Mouse (Mus musculus) B cell, adult 62 days (primary cell): ENCODE data around the gene Tgfb1. TPM values are rescaled to one million over a fixed set of nuclear protein-coding genes. Genes with fewer than 3 reads are reported as not detected.

Experiments
- total RNA-seq: library from RNA; stranded (reverse); gene quantifications from 4 replicates; pipeline ENCODE4 v1.2.4, GENCODE M21; 2023

The Tgfb1 gene
- total RNA-seq = 295 to 306 TPM (median 301 TPM) in 4 replicates

DNA sequence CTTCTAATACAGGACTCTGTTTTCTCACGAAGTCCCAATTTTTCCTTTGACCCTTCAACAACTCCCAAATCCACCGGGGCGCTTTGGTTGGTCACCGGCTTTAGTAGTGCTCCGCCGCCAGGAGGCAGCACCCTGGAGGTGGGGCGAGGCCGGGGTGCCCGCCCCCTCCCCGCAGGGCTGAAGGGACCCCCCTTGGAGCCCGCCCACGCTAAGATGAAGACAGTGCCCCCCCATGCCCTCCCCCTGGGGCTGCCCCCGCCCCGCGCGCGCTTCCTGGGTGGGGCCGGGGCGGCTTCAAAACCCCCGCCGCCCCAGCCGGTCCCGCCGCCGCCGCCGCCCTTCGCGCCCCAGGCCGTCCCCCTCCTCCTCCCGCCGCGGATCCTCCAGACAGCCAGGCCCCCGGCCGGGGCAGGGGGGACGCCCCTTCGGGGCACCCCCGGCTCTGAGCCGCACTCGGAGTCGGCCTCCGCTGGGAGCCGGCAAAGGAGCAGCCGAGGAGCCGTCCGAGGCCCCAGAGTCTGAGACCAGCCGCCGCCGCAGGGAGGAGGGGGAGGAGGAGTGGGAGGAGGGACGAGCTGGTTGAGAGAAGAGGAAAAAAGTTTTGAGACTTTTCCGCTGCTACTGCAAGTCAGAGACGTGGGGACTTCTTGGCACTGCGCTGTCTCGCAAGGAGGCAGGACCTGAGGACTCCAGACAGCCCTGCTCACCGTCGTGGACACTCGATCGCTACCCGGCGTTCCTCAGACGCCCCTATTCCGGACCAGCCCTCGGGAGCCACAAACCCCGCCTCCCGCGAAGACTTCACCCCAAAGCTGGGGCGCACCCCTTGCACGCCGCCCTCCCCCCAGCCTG, at the start of gene Tgfb1:
Gene Tgfb1 (plus strand): TSS at position 323 of the 852 bp plus-strand sequence.

DNA sequence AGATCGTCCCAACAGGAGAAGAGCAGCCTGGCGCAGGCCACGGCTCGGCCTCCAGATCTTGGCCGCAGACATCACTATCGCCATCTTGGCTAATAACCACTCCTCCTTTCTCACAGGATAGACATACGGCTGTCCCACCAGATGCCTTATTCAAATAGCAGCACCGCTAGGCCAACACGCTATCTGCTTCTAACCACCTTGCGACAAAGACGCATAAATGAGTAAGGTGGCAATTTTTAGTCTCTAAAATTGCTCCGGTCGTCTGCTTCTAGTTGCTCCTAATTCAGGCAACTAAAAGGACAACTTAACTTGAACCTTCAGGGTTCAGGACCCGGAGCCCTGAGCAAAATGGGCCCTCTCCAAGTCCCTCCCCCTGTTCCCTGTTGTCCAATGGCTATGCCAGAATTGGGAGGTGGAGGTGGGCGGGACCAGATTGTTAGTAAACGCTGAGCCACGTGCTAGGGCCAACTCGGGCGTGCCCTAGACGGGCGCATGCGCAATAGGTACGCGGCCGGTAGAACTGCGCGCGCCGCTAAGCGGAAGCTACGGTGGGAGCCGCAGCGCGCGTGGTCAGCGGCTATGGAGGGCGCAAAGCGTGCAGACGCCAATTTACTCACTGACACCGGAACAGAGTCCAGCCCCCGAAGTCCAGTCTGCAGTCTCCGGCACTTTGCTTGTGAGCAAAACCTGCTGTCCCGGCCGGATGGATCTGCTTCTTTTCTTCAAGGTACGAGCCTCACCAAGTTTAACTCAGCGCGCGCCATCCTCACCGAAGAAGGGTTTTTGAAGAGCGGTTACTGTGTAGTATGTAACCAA, 27.9 kb upstream of the Tgfb1 start, which contains the start of the genes Bckdha and Exosc5:
Gene Bckdha (minus strand): TSS at position 325 of the 816 bp plus-strand sequence.
Gene Exosc5 (plus strand): TSS at position 508 of the 816 bp plus-strand sequence.

DNA sequence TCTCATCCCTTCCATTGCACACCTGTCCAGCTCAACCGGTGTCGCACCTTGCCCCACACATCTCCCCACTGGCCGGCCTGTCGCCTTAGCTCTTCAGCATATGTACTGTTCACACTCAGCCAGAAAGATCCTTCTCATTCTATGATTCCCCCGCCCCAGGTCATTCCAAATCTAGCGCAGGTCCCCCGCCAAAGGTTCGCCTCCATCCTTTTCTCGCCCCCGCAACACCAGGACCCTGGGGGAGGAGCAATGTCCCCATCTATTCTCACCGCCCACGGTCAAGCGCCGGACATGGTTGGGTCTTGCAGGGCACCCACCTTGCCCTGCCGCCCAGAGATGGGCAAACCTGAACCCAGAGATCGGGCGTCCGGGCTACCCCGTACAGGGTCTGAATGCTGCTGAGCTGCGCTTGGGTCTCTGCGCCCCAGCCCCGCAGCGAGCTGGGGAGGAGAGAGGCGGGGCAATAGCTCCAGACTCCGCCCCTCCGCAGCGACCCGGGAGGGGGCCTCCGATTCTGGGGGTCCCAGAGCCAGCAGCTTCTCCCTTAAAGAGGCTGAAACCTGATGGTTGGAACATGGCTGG, 12.0 kb upstream of the Tgfb1 start, which contains the start of gene Tmem91:
Gene Tmem91 (minus strand): TSS at position 448 of the 582 bp plus-strand sequence.

DNA sequence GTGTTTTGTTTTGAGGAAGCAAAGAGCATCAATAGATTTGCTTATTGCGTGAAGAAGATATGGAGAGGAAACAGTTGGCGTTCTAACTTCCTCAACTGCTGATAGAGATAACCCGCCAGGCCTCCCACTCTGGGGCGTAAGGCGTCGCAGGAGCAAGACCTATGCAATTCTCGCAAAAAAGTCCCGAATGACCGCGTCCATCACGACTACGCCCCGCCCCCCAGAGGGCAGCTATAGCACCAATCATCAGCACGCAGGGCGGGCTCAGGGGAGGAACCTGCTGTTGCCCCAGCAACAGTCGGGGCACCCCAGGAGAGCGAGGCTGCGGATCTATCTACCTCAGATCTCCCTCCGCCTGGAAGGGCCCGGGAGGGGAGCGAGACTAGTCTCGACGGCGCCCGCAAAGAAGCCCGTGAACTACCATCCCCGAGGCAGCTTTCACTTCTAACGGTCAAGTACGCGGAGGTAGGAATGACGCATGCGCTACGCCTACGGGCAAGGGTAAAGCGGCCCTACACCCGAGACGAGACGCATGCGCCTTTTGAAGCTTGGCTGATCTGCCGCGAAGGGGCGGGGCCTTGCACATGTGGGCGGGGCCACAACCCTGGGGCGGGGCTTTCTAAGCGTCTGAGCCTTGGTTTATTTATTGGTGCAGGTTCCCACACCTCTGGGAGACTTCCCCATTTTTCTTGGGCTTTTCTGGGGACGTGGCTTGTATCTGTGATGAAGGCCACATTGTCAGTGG, 6.1 kb upstream of the Tgfb1 start, which contains the start of gene B9d2:
Gene B9d2 (plus strand): TSS at position 267 of the 745 bp plus-strand sequence.

DNA sequence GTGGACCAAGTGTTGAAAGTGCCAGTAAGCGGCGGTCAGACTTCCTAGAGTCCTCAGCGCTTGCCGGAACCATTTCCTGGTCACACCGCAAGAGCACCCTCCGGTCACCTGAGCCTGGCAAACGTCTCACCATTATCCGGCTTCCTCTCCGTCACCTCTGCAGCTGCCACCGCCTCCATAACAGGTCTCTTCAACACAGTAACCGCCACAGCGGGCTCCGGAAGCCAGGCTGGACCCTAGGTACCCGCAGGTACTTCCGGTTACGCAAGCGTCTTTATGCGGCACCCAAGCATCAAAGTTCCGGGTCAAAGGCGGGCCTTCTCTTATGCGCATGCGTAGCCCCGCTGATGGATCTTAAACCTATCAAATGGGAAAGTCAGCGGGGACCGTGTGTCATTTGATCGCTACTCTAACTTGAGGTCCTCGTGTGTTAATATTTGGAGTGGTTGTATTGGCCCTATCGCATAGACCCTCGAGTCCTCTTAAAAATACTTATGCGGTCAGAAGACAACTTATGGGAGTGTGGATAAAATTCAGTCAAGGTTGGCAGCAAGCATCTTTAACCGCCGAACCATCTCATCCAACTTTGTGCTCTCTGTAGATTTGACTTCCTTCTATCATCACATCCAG, 32.1 kb downstream of the Tgfb1 start, which contains the start of gene Ccdc97:
Gene Ccdc97 (minus strand): TSS at position 301 of the 630 bp plus-strand sequence.

Other genes with a start within 250 kb of the Tgfb1 start
- 42.2 to 47.3 TPM (median 44.1 TPM) in 4 replicates for gene Ceacam1, start 209.4 kb upstream of the Tgfb1 start, total RNA-seq
- 8.2 to 9.3 TPM (median 8.7 TPM) in 4 replicates for gene Ceacam2, start 147.1 kb upstream of the Tgfb1 start, total RNA-seq
- not detected in 4 replicates for gene Erich4, start 71.1 kb upstream of the Tgfb1 start, total RNA-seq
- gene Dmac2, start 67.6 kb upstream of the Tgfb1 start, total RNA-seq = 84.1 to 109 TPM (median 97.4 TPM) in 4 replicates
- gene B3gnt8, start 60.3 kb upstream of the Tgfb1 start, total RNA-seq = 25.0 to 35.4 TPM (median 32.0 TPM) in 4 replicates
- gene Bckdha, start 28.0 kb upstream of the Tgfb1 start, total RNA-seq = 38.2 to 60.5 TPM (median 45.8 TPM) in 4 replicates
- 59.4 to 78.7 TPM (median 71.0 TPM) in 4 replicates for gene Exosc5, start 27.8 kb upstream of the Tgfb1 start, total RNA-seq
- 0.66 to 1.9 TPM in 2 of 4 replicates, not detected in the others for gene Tmem91, start 11.8 kb upstream of the Tgfb1 start, total RNA-seq
- 48.3 to 59.9 TPM (median 52.5 TPM) in 4 replicates for gene B9d2, start 6.2 kb upstream of the Tgfb1 start, total RNA-seq
- 87.8 to 110 TPM (median 97.9 TPM) in 4 replicates for gene Ccdc97, start 32.1 kb downstream of the Tgfb1 start, total RNA-seq
- 214 to 224 TPM (median 219 TPM) in 4 replicates for gene Hnrnpul1, start 67.8 kb downstream of the Tgfb1 start, total RNA-seq
- gene Axl, start 101.7 kb downstream of the Tgfb1 start, total RNA-seq = 5.7 to 12.4 TPM (median 6.8 TPM) in 4 replicates
- gene Cyp2s1, start 129.9 kb downstream of the Tgfb1 start, total RNA-seq = 0.20 TPM in 1 of 4 replicates, not detected in the others
- not detected in 4 replicates for gene Cyp2b10, start 210.6 kb downstream of the Tgfb1 start, total RNA-seq